Mouse (Mus musculus): Measurements from ENCODE around the gene Gm13212.
"Not testable (repeated sequence)": the region's sequence is repeated elsewhere in the genome, so short reads cannot be mapped to it uniquely, and the experiment has no call there.

Gene Gm13212

DNA sequence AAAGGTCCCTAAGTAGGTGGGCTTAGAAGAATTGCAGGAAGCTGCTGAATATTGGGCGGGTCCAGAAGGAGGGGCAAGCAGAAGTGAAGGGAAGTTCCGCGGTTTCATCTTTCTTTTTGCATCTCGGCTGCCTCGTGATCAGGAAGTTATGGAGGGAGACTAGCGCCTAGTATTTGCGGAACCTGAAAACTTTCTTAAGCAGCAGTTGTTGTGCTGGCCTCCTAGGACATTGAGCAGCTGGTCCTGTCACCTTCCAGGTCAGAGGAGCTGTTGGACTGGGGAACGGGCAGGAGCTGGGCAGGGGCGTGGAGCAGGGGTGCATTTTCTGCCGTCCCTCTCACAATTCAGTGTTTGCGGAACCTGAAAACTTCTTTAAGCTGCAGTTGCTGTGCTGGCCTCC, at the start of gene Gm13212:
Gene Gm13212 (plus strand): TSS at position 89 of the 400 bp plus-strand sequence.
- DNase-seq, result not testable (repeated sequence)

DNA sequence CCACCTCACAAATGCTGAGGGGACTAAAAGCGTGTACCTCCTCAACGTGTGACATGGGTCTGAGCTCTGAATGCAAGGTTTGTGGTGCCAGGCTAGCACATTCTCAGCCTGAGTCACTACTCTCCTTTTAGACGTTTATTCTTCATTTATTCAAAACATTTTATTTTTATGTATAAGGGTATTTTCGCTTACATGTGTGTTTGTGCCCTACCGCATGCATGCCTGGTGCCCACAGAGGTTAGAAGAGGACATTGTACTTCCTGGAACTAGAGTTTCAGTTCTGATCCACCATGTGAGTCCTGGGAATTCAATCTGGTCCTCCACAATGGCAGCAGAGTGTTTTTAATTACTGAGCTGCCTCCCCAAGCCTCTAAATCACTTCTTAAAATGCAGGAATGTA, 41.1 kb upstream of the Gm13212 start:
- DNase-seq, result not testable (repeated sequence)

DNA sequence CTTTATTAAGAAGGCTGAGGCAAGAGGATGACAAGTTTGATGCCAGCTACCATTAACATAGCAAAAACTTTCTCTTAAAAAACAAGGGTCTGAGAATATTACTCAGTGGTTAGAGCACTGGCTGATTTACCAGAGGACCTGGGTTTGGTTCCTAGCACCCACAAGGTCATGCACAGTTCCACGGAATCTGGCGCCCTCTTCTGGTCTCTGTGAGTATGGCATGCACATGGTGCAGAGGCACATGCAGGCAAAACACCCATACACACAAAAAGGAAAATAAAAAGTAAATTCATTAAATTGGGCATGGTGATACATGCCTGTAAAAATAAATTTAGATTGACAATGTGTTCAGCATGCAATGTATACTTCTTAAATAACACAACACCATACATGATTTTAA, 39.9 kb upstream of the Gm13212 start:
- DNase-seq, result not testable (repeated sequence)

DNA sequence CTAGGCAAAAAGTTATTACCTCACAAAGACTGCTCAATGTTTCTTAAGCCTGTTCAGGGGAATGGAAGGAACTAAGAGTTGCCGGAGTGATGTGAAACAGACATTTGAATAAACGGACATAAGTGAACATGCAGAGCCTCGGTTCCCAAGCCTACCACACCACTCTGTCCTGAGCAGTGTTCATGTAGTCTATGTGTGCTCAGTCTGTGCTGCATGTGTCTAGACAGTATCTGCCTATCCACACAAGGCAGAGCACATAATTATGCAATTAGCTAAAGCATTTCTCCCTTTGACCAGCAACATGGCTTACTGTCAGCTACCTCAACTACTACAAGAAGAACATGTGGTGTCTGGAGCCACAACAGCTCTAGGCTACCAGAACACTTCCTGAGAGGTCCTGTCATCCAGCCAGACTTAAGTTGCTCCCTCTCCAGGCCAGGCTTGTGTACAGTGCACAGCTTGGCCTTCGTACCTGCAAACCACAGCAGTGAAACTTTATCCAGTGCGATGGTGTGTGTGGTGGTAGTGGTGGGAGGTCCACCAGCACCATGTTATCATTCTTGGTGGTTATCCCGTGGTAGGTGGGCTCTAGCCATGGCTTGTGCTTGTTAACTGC, 39.1 kb upstream of the Gm13212 start:
- not testable (repeated sequence) for DNase-seq

DNA sequence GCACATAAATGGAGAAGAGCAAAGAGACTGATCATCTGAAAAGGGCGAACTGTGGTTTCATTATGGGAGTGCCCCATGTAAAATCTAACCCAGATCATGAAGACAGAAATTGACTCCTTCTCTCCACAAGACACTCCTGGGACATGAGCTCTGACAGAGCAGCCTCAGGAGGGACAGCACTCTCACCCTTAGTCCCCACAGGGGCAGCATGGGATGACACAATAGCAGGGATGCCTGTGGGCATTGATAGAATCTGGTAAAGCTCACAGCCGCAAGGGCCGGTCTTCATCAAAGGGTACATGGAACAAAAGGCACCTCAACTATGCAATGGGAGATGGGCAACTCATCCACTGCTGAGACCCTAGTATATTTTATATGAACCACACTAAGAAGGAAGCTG, 38.5 kb upstream of the Gm13212 start:
- not testable (repeated sequence) for DNase-seq

DNA sequence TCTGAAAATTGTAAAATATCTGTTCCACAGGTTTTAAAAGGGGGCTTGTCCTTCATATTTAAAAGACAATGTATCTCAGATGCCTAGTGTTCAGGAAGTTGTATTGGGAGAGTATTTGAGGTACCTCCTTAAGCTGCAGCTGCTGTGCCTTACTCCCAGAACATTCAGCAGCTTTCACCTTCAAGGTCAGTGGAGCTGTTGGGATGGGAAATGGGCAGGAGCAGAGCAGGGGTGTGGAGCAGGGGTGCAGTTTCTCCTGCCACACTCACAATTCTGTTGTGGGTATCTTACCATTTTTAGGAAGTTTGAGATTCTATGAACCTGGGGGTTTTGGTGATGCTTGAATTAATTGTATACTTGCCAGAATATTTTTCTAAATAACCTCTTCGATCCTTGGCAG, 28.3 kb upstream of the Gm13212 start:
- DNase-seq, result no peak

DNA sequence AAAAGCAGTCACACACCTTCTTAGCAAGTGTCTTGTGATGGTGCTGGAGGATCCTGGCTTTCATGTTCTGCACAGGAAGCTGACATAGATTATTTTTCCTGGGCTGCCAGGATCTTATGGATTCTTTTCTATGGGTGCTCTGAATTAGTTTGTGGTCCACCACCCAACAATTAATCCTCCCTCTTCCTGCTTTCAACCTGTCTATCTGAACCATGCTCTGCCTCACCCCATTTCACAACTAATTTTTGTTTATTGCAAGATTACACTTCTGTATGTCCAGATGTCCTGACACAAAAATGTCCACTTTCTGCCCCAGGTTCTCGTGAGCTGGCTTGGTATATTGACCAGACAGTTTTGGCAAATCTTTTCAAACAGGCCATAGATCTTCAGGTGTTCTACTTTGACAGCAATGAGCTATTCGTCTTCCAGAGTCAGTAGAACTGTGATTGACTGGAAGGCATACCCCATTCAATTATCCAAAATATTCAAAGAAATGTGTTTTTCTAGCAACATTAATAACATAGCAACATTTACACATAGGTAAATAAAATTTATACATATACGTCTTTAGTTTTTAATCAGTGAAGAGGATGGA, 25.4 kb upstream of the Gm13212 start:
- no peak for DNase-seq

DNA sequence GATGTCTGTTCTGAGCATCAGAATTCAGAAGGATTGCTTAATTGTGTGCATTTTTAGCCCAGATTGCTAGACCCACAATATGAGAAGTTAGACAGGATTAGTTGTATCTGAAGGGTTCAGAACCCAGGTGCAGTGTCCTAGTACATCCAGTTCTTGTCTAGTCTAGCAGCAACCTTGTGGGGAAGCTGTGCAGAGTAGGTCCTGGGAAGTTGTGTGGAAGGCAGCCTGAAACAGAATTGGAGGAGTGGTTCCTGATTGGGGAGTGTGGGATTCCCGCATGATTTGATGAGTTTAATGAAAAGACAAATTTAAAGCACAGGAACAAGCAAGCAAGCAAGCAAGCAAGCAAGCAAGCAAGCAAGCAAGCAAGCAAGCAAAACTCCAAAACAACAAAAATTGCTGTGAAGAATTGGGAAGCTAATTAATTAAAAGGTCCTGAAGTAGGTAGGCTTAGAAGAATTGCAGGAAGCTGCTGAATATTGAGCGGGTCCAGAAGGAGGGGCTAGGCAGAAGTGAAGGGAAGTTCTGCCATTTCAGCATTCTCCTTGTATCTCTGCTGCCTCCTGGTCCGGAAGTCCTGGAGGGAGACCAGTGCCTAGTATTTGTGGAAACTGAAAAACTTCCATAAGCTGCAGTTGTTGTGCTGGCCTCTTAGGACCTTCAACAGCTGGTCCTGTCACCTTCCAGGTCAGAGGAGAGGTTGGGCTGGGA, 20.7 kb upstream of the Gm13212 start:
- no peak for DNase-seq

DNA sequence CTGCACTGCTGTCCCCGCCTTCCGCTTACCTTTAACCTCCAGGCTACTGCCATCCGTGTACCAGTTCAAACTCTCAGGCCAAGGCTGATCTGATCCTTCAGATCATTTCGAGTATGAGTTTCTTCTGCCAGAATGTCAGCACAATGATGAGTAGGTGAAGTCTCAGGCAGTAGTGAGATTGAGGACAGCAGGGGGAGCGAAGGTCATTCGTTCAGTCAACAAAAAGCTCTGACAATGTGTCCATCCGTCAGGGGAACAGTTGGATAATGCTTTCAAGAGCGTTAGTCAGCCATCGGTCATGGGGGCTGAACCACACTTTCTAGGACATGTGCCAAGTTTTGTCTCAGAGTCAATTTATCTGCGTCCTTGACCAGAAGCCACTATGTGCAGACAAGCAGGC, 14.5 kb upstream of the Gm13212 start:
- DNase-seq, result not testable (repeated sequence)

DNA sequence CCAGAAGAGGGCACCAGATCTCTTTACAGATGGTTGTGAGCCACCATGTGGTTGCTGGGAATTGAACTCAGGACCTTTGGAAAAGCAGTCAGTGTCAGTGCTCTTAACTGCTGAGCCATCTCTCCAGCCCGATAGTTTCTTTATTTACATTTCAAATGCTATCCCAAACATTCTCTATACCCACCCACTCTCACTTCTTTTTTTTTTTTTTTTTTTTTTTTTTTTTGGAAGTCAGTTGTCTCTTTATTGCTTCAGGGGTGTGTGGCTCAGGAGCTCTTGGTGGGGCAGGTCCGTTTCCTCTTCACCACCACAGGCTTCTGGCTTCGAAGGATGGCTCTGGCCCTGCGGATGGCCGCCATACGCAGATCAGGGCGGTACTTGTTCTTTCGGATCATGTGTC, 8.3 kb upstream of the Gm13212 start:
- DNase-seq, result not testable (repeated sequence)

DNA sequence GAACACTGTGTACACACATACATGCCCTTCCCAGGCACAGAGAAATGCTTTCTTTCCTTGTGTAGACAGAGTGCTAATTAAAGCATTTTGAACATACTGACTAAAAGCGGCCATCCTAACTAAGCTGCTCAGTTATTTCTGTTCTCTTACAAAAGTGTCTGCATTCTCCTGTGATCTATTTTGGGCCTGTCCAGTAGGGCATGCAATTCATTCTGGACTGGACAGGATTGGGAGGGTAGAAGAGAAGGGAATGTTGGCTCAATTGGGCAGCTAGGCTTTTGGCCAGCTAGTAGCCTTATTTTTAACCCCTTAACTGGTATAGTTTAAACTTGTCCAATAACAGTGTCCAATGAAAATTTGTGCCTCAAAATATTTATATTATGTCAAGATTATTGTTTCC, 4.6 kb upstream of the Gm13212 start:
- not testable (repeated sequence) for DNase-seq

DNA sequence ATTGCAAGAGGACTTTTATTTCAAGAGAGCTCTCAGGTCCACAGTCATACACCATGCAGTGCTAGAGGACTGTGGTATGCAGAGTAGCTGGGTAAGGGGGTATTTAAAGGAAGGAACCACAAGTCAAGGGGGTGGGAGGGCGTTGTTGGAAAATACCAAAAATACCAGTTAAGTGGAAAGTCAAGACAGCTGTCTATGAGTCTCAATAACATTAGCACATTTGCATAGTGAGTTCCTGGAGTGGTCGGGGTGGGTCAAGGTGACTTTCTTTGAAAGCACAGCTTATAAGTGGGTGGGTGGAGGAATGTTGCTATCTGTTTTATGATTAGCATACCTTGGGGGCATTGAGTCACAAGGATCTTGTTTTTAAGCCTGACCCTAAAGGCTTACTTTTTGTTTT, 1.1 kb downstream of the Gm13212 start:
- DNase-seq, result not testable (repeated sequence)

DNA sequence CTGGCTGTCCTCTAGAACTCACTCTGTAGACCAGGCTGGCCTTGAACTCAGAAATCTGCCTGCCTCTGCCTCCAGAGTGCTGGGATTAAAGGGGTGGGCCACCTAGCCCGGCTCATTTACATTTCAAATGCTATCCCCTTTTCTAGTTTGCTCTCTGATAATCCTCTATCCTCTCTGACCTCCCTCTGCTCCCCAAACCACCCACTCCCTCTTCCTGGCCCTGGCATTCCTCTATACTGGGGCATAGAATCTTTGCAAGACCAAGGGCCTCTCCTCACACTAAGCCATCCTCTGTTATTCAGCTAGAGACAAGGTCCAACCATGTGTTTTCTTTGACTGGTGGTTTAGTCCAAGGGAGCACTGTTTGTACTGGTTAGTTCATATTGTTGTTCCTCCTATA, 9.2 kb downstream of the Gm13212 start:
- DNase-seq, result not testable (repeated sequence)

DNA sequence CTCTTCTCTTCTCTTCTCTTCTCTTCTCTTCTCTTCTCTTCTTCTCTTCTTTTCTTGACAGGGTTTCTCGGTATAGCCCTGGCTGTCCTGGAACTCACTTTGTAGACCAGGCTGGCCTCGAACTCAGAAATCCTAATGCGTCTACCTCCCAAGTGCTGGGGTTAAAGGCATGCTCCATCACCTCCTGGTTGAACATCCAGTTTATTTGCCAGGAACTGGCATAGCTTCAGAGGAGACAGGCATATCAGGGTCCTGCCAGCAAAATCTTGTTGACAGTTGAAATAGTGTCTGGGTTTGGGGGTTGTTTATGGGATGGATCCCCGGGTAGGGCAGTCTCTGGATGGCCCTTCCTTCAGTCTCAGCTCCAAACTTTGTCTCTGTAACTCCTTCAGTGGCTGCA, 9.8 kb downstream of the Gm13212 start:
- DNase-seq, result not testable (repeated sequence)

DNA sequence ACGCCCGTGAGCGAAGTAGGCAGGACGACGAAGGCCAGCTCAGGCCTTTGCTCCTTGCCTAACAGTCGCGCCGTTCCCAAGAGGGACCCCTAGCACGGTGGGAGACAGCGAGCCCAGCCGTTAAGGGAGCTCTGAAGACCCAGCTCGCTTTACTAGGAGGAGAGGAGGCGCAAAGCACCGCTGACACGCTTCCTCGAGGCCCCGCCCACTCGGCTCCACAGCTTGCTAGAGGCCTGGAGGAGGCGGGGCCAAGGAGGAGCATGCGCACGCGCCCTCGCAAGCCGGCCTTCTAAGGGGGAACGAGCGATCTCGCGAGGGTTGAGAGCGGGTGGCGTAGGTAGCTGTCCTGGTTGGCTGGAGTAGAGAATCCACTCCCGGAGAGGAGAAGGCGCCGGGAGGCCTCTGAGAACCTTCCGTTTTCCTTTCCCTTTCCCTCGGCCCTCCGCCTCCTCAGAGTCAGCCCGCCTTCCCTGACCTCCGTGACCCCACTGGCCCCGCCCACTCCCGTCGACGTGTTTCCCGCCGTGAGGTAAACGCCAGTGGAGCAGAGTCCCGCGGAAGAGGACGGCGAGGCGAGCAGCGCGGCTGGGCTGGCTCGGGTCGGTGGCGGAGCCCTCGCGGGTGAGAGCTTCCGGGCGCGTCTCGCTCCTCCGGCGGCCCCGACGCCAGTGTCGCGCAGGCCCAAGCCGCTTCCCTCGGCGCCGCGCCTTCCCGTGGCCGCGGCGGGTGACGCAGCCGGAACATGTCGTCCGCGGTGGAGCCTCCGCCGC, 55.6 kb downstream of the Gm13212 start:
- not testable (repeated sequence) for DNase-seq

DNA sequence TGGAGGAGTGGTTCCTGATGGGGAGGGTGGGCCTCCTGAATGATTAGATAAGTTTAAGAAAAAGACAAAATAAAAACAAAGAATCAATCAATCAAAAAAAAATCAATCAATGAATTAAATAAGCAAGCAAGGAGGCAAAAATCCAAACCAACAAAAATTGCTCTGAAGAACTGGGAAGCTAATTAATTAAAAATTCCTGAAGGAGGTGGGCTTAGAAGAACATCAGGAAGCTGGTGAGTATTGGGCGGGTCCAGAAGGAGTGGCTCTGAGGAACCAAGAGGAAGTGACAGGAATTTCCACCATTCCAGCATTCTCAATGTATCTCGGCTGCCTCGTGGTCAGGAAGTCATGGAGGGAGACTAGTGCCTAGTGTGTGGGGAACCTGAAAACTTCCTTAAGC, 85.4 kb downstream of the Gm13212 start, which contains the start of gene Zfp980:
Gene Zfp980 (plus strand): TSS at position 301 of the 400 bp plus-strand sequence.
- DNase-seq, result not testable (repeated sequence)

DNA sequence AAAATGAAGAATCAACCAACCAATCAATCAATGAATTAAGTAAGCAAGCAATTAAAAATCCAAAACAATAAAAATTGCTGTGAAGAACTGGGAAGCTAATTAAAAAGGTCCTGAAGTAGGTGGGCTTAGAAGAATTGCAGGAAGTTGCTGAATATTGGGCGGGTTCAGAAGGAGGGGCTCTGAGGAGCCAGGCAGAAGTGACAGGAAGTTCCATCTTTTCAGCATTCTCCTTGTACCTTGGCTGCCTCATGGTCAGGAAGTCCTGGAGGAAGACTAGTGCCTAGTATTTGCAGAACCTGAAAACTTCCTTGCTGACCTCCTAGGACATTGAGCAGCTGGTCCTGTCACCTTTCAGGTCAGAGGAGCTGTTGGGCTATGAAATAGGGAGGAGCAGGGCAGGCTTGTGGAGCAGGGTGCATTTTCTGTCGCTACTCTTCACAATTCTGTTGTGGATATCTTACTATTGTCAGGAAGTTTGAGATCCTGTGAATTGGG, 89.4 kb downstream of the Gm13212 start:
- not testable (repeated sequence) for DNase-seq

All from retina, postnatal 1 day (tissue).